20 mouse cellular contexts compared by ENCODE assay signal in the genomic region with DNA sequence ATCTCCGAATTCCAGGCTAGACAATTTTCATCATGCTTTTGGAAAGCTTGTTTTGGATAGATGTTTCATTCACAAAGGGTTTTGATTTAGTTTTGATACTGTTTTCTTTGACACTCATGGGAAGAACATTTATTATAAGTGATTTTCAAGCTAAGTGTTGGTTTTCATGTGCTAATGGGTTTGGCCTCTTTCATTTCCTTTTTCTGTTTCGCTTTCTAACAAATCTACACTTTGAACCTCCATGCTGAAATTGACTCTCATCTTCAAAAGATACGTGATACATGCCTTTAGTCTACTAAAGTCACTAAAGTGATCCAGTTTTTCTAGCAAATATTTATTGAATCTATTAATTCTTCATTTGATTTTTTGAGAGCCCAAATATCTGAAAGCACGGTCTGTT.
"Had no signal": no experiment of that assay in that cellular context is flagged by ENCODE, and none has a peak within 500 bp of the region (broad histone marks: within the 10 kb centered on the region; RNA-seq: fewer than 3 reads in every experiment).

No protein-coding gene starts in this region.

- DNase-seq: gastrocnemius, postnatal 25 days; heart, adult 18-20 months; heart, postnatal 14 days; heart, postnatal 36 days; kidney, adult 11 months; kidney, adult 2 months; kidney, postnatal 10 days; kidney, postnatal 25 days; liver; liver, embryonic 13.5 days had no signal

- H3K27ac ChIP-seq: heart, embryonic 13.5 days; heart, embryonic 15.5 days; hindbrain, embryonic 13.5 days; hindbrain, embryonic 15.5 days; hindbrain, postnatal 0 days; left cerebral cortex, adult 2 months; limb, embryonic 10.5 days; limb, embryonic 12.5 days; liver, embryonic 13.5 days; liver, embryonic 15.5 days had no signal

- H3K4me3 ChIP-seq: heart, embryonic 13.5 days; heart, embryonic 15.5 days; hindbrain, embryonic 13.5 days; hindbrain, embryonic 15.5 days; left cerebral cortex, adult 2 months; limb, embryonic 10.5 days; limb, embryonic 12.5 days; liver, embryonic 13.5 days; liver, embryonic 15.5 days had no signal

- ATAC-seq: hindbrain, postnatal 0 days; intestine, embryonic 16.5 days had no signal
